Mouse (Mus musculus) effector memory CD4-positive, alpha-beta T cell, adult 5 months (primary cell): ENCODE measurements around the gene Tbx3. TPM values are rescaled to one million over a fixed set of nuclear protein-coding genes. Genes with fewer than 3 reads are reported as not detected.

Experiments used
- polyA plus RNA-seq: library from polyadenylated mRNA; unstranded; fragments of 100-300 nt; shearing (Covaris generic); gene quantifications from one replicate; pipeline ENCODE4 v1.2.1, GENCODE M21; 2017

Gene Tbx3
- not detected for polyA plus RNA-seq

GRCm38 (mm10) chr5:119670566-119671108, at the start of gene Tbx3:
TSS of gene Tbx3 (plus strand) at chr5:119670669.

Other genes with a start within 250 kb of the Tbx3 start
- gene Tbx5, start 162.0 kb downstream of the Tbx3 start, polyA plus RNA-seq, result not detected